Mouse (Mus musculus) thymus, postnatal 25 days (tissue): ENCODE data around the gene Egfl7.

Source experiments
- DNase-seq: peaks from one replicate; pipeline ENCODE4 v3.0.0; 2022

The Egfl7 gene

GRCm38 (mm10) chr2:26617928-26618327 is 38.1 kb downstream of the Egfl7 start:
- DNase-seq, result no peak

- DNase-seq, result no peak
Observed at GRCm38 (mm10) chr2:26621246-26621645, 41.4 kb downstream of the Egfl7 start.

DNA sequence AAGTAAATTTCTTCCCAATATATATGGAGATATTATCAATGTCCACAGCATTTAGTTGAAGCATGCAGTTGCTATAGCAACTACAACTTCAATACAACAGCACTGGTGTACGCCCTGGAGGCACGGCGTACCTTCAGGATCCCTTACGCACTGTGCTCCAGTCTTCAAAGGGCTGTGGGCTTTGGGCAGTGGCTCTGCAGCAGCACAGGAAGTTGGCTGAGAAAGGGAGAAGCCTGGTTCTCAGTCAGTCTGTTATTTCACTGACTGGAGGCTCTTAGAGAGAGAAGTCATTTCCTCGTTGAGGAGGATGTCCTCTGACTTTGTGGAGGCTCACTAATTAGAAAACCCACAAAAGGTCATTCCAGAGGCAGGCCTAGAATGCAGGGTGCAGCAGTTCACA is 43.2 kb downstream of the Egfl7 start:
- no peak for DNase-seq

DNA sequence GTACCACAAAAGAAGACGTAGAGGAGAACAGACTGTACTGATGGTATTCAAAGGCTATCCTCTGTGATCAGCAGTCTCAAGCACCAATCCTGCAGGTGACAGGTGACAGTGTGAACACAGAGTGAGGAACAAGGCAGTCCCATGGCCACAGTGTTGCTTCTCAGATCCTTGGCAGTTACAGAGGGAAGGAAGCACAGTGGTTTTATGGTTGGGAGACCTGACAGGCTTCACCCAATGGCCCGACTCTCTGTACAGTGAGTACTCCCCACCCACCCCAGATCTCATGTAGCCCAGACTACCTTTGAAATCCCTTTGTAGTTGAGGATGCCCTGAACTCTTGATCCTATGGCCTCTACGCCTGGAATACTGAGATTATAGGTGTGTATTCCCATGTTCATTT is 45.6 kb downstream of the Egfl7 start:
- no peak for DNase-seq

GRCm38 (mm10) chr2:26626081-26626480 is 46.3 kb downstream of the Egfl7 start:
- no peak for DNase-seq

- peak; percentile 79 for DNase-seq
Observed at GRCm38 (mm10) chr2:26627921-26628739, 48.3 kb downstream of the Egfl7 start, which contains the start of gene Fam69b. Fam69b (plus strand) TSS chr2:26628457.

- no peak for DNase-seq
Observed at GRCm38 (mm10) chr2:26628792-26629437, 49.1 kb downstream of the Egfl7 start.

DNA sequence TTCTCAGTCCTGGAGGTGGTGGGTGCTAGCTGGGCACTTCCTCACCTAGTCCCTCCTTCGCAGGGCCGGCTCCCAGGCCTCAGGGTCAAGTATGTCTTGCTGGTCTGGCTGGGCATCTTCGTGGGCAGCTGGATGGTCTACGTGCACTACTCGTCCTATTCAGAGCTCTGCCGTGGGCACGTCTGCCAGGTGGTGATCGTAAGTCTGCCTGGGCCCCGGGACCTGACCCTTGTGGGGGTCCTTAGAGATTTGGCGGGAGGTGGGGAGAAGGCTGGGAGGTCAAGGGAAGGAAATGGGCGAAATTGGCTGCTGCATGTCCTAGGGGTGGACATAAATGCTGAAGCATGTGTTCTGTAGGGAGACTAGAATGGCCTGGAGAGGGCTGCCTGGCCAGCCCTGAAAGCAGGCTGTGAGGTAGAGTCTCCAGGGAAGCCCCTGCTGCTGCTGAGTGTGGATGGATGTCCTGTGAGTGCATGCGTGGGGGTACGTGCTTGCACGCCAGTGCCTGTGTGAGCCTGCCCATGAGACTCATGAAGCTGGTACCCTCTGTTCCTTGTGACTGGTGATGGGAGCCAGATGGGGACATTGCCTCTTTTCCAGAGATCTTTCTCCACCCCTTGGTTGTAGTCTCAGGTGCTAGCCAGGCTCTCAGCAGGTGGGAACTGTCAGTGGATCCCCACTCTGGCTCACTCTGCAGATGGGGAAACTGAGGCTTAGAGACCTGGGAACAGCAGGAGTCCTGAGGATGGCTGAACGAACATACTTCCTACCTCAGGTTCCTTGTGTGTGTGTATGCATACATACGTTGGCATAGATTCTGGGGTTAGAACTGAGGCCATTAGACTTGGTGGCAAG is 53.0 kb downstream of the Egfl7 start:
- no peak for DNase-seq

DNA sequence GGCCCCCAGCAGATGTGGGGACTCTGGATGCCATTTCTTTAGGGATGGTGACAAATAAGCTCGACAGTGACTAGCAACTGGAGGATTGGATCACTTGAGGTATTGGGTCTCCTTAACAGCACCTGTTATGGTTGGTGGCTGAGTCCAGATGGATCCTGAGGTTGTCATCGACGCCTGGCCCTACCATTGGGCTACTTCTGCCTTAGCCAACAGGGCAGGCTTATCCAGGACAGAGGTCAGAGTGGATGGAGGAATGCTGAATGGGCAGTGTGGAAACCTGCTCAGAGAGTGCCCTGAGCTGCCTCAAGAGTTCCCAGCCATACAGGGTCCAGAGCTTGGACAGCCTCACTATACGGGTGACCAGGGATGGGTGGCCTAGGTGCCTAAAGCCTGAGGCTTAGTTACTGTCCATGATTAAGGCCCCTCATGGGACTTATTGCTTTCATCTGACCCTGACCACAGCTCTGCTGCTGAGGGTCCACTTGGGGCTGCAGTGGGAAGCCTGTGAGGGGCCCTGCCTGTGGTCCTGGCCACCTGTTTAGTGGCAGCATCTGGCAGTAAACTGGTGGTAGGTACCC is 54.2 kb downstream of the Egfl7 start:
- DNase-seq, result no peak

- no peak for DNase-seq
Observed at GRCm38 (mm10) chr2:26634629-26635488, 55.0 kb downstream of the Egfl7 start.

- no peak for DNase-seq
Observed at GRCm38 (mm10) chr2:26635489-26636324, 55.9 kb downstream of the Egfl7 start.

GRCm38 (mm10) chr2:26636325-26636635 is 56.5 kb downstream of the Egfl7 start:
- no peak for DNase-seq

DNA sequence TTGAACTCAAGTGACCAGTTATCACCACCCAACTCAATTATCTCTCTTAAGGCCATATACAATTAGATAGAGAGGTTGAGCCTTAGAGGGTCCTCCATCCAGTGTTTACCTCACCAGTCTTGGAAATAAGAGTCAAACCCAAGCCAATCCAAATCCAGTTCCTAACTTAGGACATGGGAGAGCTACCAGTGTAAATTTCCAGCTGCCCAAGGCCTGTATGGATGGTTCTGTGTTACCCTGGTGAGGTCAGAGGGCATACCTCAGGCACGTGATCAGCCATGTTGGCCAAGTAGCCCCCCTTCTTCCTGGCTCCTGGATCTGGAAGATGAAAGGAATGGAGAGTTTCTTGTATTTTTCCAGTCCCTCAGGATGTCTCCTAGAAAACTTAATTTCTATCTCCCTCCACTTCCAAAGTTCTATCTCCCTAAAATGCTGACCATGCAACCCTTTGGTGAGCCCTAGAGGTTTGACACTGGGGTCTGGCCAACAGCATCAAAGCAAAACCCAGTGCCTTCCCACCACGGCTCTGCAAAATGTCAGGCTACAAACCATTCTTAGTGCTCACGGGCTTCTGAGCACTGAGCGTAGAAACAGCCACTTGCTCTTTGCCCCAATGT is 57.6 kb downstream of the Egfl7 start:
- no peak for DNase-seq

GRCm38 (mm10) chr2:26638039-26638438 is 58.2 kb downstream of the Egfl7 start:
- no peak for DNase-seq

DNA sequence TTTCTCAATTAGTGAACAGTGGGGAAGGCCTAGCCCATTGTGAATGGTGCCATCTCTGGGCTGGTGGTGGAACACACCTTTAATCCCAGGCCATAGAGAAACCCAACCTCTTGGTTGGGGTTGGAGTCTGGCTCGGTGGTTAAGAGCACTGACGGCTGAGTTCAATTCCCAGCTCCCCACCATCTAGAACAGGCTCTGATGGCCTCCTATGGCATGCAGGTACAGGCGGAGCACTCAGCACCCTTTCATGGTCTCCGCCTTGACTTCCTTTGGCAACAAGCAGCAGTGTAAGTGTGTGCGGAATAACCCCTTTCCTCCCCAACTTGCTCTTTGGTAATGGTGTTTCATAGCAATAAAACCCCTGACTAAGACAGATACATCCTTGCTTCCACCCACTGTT is 58.8 kb downstream of the Egfl7 start:
- DNase-seq, result no peak

GRCm38 (mm10) chr2:26639083-26639482 is 59.3 kb downstream of the Egfl7 start:
- DNase-seq, result peak; percentile 75

DNA sequence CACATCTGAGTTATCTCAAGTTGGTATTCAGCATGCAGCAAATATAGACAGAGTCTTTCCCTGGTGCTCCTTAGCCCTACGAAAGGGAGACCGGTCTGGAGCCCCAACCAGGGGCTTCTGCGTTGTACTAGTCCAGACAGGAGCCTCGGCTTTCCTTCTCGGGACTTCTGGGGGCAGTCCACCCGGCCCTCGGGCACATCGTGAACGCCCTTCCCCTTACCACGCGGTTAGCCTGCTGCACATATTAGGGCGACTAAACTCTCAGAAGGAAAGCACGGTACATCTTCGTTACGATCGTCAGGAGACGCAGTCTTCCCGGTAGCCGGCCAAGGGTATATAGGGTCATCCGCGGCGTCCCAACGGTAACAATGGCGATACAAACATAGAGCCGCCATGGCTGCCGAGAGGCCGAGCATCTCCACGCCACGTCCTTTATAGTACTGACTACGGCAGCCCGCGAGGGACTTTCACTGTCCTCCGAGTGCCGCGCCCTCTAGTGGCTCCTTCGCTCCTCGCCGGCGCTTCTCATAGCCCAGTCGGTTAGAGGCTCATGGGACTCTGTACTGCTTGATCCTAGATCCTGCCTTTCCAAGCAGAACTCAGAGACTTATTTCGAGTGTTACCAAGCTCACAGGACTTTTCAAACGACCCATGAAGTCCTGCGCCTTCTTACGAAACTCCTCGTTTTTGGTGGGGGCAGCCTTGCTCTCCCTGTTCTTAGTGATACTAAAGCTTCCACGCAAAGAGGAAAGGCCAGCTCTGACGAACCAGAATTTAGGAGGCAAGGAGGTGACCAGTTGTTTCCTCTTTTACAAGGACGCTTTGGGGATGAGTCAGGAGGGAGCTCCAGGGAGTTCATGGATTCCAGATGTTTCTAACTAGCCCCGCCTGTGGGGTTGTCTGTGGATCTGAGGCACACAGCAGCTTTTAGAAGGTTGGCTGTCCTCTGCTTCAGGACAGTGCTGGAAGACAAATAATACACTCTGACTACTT is 60.3 kb downstream of the Egfl7 start:
- DNase-seq, result peak; percentile 96

DNA sequence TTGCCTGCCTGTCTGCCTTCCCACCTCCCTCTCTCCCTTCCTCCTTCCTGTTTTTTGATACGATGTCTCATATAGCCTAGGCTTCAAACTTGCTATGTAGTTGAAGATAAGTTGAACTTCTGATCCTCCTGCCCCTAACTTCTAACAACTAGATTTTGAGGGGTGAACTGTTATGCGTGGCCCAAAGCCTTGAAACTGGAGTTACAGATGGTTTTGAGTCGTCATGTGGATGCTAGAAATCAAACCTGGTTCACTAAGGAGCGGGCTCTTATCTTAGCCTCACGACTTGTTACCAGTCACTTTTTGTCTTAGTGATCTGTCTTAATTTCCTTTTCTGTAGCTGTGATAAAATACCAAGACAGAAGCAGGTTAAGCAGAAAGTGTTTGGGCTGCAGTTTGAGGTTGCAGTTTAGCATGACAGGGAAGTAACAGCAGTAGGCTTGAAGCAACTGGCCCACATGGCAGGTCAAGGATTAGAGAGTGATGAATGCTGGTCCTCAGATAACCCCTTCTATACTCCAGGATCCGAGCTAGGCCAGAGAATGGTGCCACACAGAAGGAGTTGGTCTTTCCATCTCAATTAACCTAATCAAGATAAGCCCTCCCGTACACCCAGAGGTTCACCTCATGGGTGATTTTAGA is 61.3 kb downstream of the Egfl7 start:
- DNase-seq, result no peak
